Mouse (Mus musculus): Measurements from ENCODE around the gene Ms4a3.

- TF ChIP-seq CTCF (IDR thresholded peaks at IDR 0.05; ENCODE audit: extremely low read depth, insufficient read depth, low read length) = no peak
- TF ChIP-seq POLR2A (IDR thresholded peaks at IDR 0.05; ENCODE audit: extremely low read depth, insufficient read depth, low read length) = no peak
Measured at GRCm38 (mm10) chr19:11613084-11613483, 27.6 kb downstream of the Ms4a3 start.
